Mouse (Mus musculus) erythroblast, embryonic 14.5 days (primary cell): ENCODE results near the gene Pcdh19. TPM values are rescaled to one million over a fixed set of nuclear protein-coding genes. Genes with fewer than 3 reads are reported as not detected.

Experiments used
- H3K27me3 ChIP-seq: 2 replicates; pipeline ENCODE4 v1.6.1; 2012; ENCODE audit warnings: inconsistent platforms; ENCODE audit not compliant: control insufficient read depth
- H3K36me3 ChIP-seq: 2 replicates; pipeline ENCODE4 v1.6.1; 2012; ENCODE audit warnings: mild to moderate bottlenecking, inconsistent platforms; ENCODE audit not compliant: control insufficient read depth
- H3K4me1 ChIP-seq: 2 replicates; pipeline ENCODE4 v1.6.1; 2012; ENCODE audit warnings: inconsistent platforms; ENCODE audit not compliant: control insufficient read depth
- H3K4me3 ChIP-seq: replicated peaks from 2 replicates; pipeline ENCODE3; 2012; ENCODE audit warnings: moderate library complexity, mild to moderate bottlenecking, inconsistent platforms
- H3K9me3 ChIP-seq: 2 replicates; pipeline ENCODE4 v1.6.1; 2012; ENCODE audit warnings: low read length, inconsistent platforms, mixed read lengths; ENCODE audit not compliant: control insufficient read depth
- GATA1 ChIP-seq: IDR thresholded peaks from 2 replicates; pipeline ENCODE4 v1.6.1; 2012; ENCODE audit warnings: low read length, inconsistent platforms, mixed read lengths
- TAL1 ChIP-seq: IDR thresholded peaks from 3 replicates; pipeline ENCODE4 v1.6.1; 2012; ENCODE audit warnings: low read length, inconsistent platforms, mixed read lengths
- polyA plus RNA-seq: library from polyadenylated mRNA; stranded (reverse); fragments of >175 nt; gene quantifications from 2 replicates; pipeline ENCODE4 v1.2.3, GENCODE M21; 2012

Pcdh19 gene
- polyA plus RNA-seq, 1 experiment: not detected

DNA sequence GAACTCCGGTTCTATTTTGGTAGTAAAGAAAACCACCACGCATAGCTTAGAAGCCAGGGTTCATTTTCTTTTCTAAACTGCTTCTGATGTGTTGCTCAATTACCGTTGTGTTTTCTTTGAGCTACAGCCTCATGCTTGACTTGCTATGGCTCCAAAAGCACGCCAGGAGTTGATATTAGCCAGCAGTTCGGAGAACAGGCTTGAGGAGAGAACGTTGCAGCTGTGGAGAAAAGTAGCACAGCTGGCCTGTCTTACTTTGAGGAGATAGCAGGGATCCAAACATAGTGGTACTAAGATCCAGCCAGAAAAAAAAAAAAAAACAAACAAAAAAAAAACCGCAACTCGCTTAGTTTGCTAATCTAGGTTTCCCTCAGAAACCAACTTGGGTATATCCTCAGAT lies 59.2 kb downstream of the Pcdh19 start:
- H3K27me3 ChIP-seq: no peaks in the 10 kb centered on the region
- TF ChIP-seq TAL1 (no peak), GATA1 (no peak)
- H3K9me3 ChIP-seq: no peaks in the 10 kb centered on the region
- no peak overlapping the region for H3K4me3 ChIP-seq
- H3K36me3 ChIP-seq: no peaks in the 10 kb centered on the region
- no peaks in the 10 kb centered on the region for H3K4me1 ChIP-seq

GRCm38 (mm10) chrX:133618222-133618621 lies 70.6 kb downstream of the Pcdh19 start:
- no peak overlapping the region for H3K4me3 ChIP-seq
- no peaks in the 10 kb centered on the region for H3K9me3 ChIP-seq
- TF ChIP-seq GATA1 (no peak), TAL1 (no peak)
- no peaks in the 10 kb centered on the region for H3K36me3 ChIP-seq
- no peaks in the 10 kb centered on the region for H3K4me1 ChIP-seq
- no peaks in the 10 kb centered on the region for H3K27me3 ChIP-seq

DNA sequence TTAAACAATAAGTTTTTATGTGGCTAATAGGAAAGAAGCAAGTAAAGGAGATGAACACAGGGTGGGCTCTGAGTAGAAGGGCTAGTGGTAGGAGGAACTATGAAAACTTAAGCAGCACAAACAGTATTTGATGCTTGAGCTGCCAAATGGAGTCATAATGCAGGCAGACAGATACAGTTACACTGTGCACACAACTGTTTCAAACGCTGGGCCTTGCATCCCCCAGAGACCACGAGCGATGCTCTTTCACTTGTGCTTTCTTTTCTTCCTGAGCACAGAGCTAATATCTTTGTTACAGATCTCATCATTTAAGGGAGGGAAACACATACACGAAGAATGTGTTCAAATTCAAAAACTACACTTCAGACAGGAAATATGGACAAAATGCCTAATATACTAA lies 83.0 kb downstream of the Pcdh19 start:
- no peaks in the 10 kb centered on the region for H3K4me1 ChIP-seq
- no peaks in the 10 kb centered on the region for H3K27me3 ChIP-seq
- TF ChIP-seq GATA1: no peak
- no peak for TF ChIP-seq TAL1
- no peak overlapping the region for H3K4me3 ChIP-seq
- no peaks in the 10 kb centered on the region for H3K36me3 ChIP-seq
- H3K9me3 ChIP-seq: no peaks in the 10 kb centered on the region

GRCm38 (mm10) chrX:133604272-133604671 lies 84.5 kb downstream of the Pcdh19 start:
- Histone ChIP-seq H3K9me3 (no peaks in the 10 kb centered on the region), H3K36me3 (no peaks in the 10 kb centered on the region), H3K4me3 (no peak overlapping the region), H3K27me3 (no peaks in the 10 kb centered on the region), H3K4me1 (no peaks in the 10 kb centered on the region)
- no peak for TF ChIP-seq TAL1
- no peak for TF ChIP-seq GATA1

DNA sequence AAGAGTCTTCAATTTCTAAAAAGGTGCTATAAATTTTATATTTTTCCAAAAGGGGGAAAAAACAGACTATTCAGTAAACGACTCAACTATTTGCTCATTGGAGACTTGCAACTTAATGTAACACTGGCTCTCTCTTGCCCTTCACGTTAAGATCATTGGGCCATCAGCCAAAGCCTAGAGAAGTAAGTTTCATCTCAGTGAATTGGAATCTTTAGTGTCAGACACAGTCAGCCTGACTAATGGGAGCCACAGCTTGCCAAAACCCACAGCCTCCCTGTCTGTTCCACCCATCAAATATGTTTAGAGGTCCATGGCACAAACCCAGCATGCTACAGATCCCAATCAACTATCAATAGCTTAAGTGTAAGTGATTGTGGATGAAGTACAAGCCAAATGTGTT lies 86.7 kb downstream of the Pcdh19 start:
- Histone ChIP-seq H3K4me1 (no peaks in the 10 kb centered on the region), H3K9me3 (no peaks in the 10 kb centered on the region), H3K36me3 (no peaks in the 10 kb centered on the region), H3K27me3 (no peaks in the 10 kb centered on the region), H3K4me3 (no peak overlapping the region)
- no peak for TF ChIP-seq TAL1
- no peak for TF ChIP-seq GATA1

DNA sequence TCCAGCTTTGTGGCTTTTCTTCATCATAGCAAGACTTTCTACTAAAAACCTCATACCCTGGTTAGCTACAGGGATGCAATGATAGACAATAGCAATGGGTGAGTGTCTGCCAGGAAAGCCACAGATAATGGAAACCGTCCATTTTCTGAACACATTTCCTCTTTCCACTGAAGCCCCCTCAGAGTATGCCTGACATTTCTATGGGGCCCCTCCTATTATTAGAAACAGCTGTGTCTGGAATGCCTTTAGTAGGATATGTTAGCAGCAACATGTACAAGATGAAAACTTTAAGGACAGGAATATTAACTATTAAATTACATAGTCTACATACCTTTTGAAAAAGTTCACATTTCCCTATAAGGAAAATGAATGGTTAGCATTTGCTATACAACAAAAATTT lies 87.1 kb downstream of the Pcdh19 start:
- Histone ChIP-seq H3K4me3 (no peak overlapping the region), H3K27me3 (no peaks in the 10 kb centered on the region), H3K36me3 (no peaks in the 10 kb centered on the region), H3K4me1 (no peaks in the 10 kb centered on the region), H3K9me3 (no peaks in the 10 kb centered on the region)
- no peak for TF ChIP-seq TAL1

GRCm38 (mm10) chrX:133601195-133601594 lies 87.6 kb downstream of the Pcdh19 start:
- Histone ChIP-seq H3K4me1 (no peaks in the 10 kb centered on the region), H3K36me3 (no peaks in the 10 kb centered on the region)
- no peak for TF ChIP-seq GATA1
- TF ChIP-seq TAL1: no peak

GRCm38 (mm10) chrX:133575601-133576382 lies 113.0 kb downstream of the Pcdh19 start:
- Histone ChIP-seq H3K4me1 (no peaks in the 10 kb centered on the region), H3K36me3 (no peaks in the 10 kb centered on the region), H3K9me3 (peaks cover 2% of the 10 kb centered on the region; the same call in 1 of the 2 replicates), H3K27me3 (no peaks in the 10 kb centered on the region), H3K4me3 (no peak overlapping the region)
- TF ChIP-seq GATA1 (no peak), TAL1 (no peak)

More at GRCm38 (mm10) chrX:133601195-133601594, 87.6 kb downstream of the Pcdh19 start:
- no peak overlapping the region for H3K4me3 ChIP-seq
- H3K27me3 ChIP-seq: no peaks in the 10 kb centered on the region
- no peaks in the 10 kb centered on the region for H3K9me3 ChIP-seq

- Histone ChIP-seq H3K4me1 (no peaks in the 10 kb centered on the region), H3K4me3 (no peak overlapping the region), H3K27me3 (no peaks in the 10 kb centered on the region), H3K9me3 (no peaks in the 10 kb centered on the region), H3K36me3 (no peaks in the 10 kb centered on the region)
- TF ChIP-seq TAL1 (no peak), GATA1 (no peak)
Measured at GRCm38 (mm10) chrX:133565355-133565754, 123.4 kb downstream of the Pcdh19 start.

Other genes with a start within 250 kb of the Pcdh19 start
- not detected in 2 replicates for gene Tnmd, start 162.0 kb upstream of the Pcdh19 start, polyA plus RNA-seq
- not detected in 2 replicates for gene Tspan6, start 209.4 kb upstream of the Pcdh19 start, polyA plus RNA-seq
- 0.02 TPM in 1 of 2 replicates, not detected in the other for gene Srpx2, start 219.4 kb upstream of the Pcdh19 start, polyA plus RNA-seq